Mouse (Mus musculus): ENCODE measurements around the gene Vwce. TPM values are rescaled to one million over a fixed set of nuclear protein-coding genes. Genes with fewer than 3 reads are reported as not detected.

Gene Vwce
- total RNA-seq, 2 experiments from 2014 or later, result 0.60 to 0.91 TPM

GRCm38 (mm10) chr19:10640589-10641378 lies 6.8 kb downstream of the Vwce start:
- DNase-seq (ENCODE audit: low spot score in 2 of 2), result no peak

GRCm38 (mm10) chr19:10645616-10646015 lies 11.6 kb downstream of the Vwce start:
- DNase-seq (ENCODE audit: low spot score in 2 of 2), result no peak

GRCm38 (mm10) chr19:10648156-10648555 lies 14.1 kb downstream of the Vwce start:
- DNase-seq (ENCODE audit: low spot score in 2 of 2), result no peak

- no peak for DNase-seq (ENCODE audit: low spot score in 2 of 2)
Observed at GRCm38 (mm10) chr19:10656058-10656457, 22.0 kb downstream of the Vwce start.

GRCm38 (mm10) chr19:10657742-10658141 lies 23.7 kb downstream of the Vwce start:
- DNase-seq (ENCODE audit: low spot score in 2 of 2), result no peak

- no peak for DNase-seq (ENCODE audit: low spot score in 2 of 2)
Observed at GRCm38 (mm10) chr19:10658406-10658805, 24.4 kb downstream of the Vwce start.

GRCm38 (mm10) chr19:10661373-10661772 lies 27.4 kb downstream of the Vwce start:
- DNase-seq (ENCODE audit: low spot score in 2 of 2), result no peak

- DNase-seq (ENCODE audit: low spot score in 2 of 2), result no peak
Observed at GRCm38 (mm10) chr19:10661919-10662318, 27.9 kb downstream of the Vwce start.

- no peak for DNase-seq (ENCODE audit: low spot score in 2 of 2)
Observed at GRCm38 (mm10) chr19:10662665-10663064, 28.7 kb downstream of the Vwce start.

- DNase-seq (ENCODE audit: low spot score in 2 of 2), result no peak
Observed at GRCm38 (mm10) chr19:10665093-10665492, 31.1 kb downstream of the Vwce start.

GRCm38 (mm10) chr19:10665499-10665898 lies 31.5 kb downstream of the Vwce start:
- peak; percentile 53 to 62 for DNase-seq (ENCODE audit: low spot score in 2 of 2)

GRCm38 (mm10) chr19:10671319-10671718 lies 37.3 kb downstream of the Vwce start:
- DNase-seq (ENCODE audit: low spot score in 2 of 2), result no peak

- no peak for DNase-seq (ENCODE audit: low spot score in 2 of 2)
Observed at GRCm38 (mm10) chr19:10671854-10672417, 37.9 kb downstream of the Vwce start.

- no peak for DNase-seq (ENCODE audit: low spot score in 2 of 2)
Observed at GRCm38 (mm10) chr19:10673275-10673674, 39.3 kb downstream of the Vwce start.

GRCm38 (mm10) chr19:10676656-10677055 lies 42.6 kb downstream of the Vwce start:
- no peak for DNase-seq (ENCODE audit: low spot score in 2 of 2)

- peak; percentile 85 to 86 for DNase-seq (ENCODE audit: low spot score in 2 of 2)
Observed at GRCm38 (mm10) chr19:10677915-10678771, 44.1 kb downstream of the Vwce start, which contains the start of gene Pga5. Gene Pga5 (minus strand): TSS chr19:10678071.

GRCm38 (mm10) chr19:10678772-10679067 lies 44.7 kb downstream of the Vwce start:
- no peak for DNase-seq (ENCODE audit: low spot score in 2 of 2)

- no peak for DNase-seq (ENCODE audit: low spot score in 2 of 2)
Observed at GRCm38 (mm10) chr19:10681571-10681970, 47.6 kb downstream of the Vwce start.

GRCm38 (mm10) chr19:10685081-10685480 lies 51.1 kb downstream of the Vwce start:
- DNase-seq (ENCODE audit: low spot score in 2 of 2), result no peak

- no peak for DNase-seq (ENCODE audit: low spot score in 2 of 2)
Observed at GRCm38 (mm10) chr19:10685727-10686126, 51.7 kb downstream of the Vwce start.

- peak; percentile 94 for DNase-seq (ENCODE audit: low spot score in 2 of 2)
Observed at GRCm38 (mm10) chr19:10688537-10689352, 54.7 kb downstream of the Vwce start, which contains the start of gene Vps37c. Gene Vps37c (plus strand): TSS chr19:10688735.
